Mouse (Mus musculus) ES-Bruce4 (cell line): ENCODE results near the gene Npy2r. TPM values are rescaled to one million over a fixed set of nuclear protein-coding genes. Genes with fewer than 3 reads are reported as not detected.

Source experiments
- H3K27ac ChIP-seq: 2 replicates; pipeline ENCODE4 v1.5.1; 2012; ENCODE audit warnings: low read length, inconsistent platforms; ENCODE audit not compliant: insufficient read depth
- H3K27me3 ChIP-seq: 2 replicates; pipeline ENCODE4 v1.6.1; 2012; ENCODE audit warnings: mild to moderate bottlenecking, low read length, inconsistent platforms; ENCODE audit not compliant: control insufficient read depth, poor library complexity, insufficient read depth, severe bottlenecking
- H3K36me3 ChIP-seq: 2 replicates; pipeline ENCODE4 v1.6.1; 2012; ENCODE audit warnings: inconsistent platforms, mild to moderate bottlenecking, low read length, moderate library complexity; ENCODE audit not compliant: control insufficient read depth, poor library complexity, insufficient read depth, severe bottlenecking
- H3K4me1 ChIP-seq: one replicate; pipeline ENCODE4 v1.8.1; 2011; ENCODE audit warnings: low read length; ENCODE audit not compliant: control insufficient read depth, insufficient read depth
- H3K4me3 ChIP-seq: 2 replicates; pipeline ENCODE4 v1.5.1; 2011; ENCODE audit warnings: low read depth, mild to moderate bottlenecking, low read length
- H3K9ac ChIP-seq: 2 replicates; pipeline ENCODE4 v1.6.1; 2012; ENCODE audit warnings: low read depth, mild to moderate bottlenecking, inconsistent platforms; ENCODE audit not compliant: poor library complexity, severe bottlenecking
- H3K9me3 ChIP-seq: replicated peaks from 2 replicates; pipeline ENCODE4 v1.6.1; 2012; ENCODE audit warnings: mild to moderate bottlenecking, low read length, inconsistent platforms; ENCODE audit not compliant: control insufficient read depth, poor library complexity, insufficient read depth, severe bottlenecking
- CTCF ChIP-seq: IDR thresholded peaks from one replicate; pipeline ENCODE4 v1.8.1; 2011; ENCODE audit warnings: low read depth, low read length
- EP300 ChIP-seq: IDR thresholded peaks from 2 replicates; pipeline ENCODE4 v1.6.1; 2011; ENCODE audit warnings: low read depth, low read length; ENCODE audit not compliant: insufficient read depth
- POLR2A ChIP-seq: IDR thresholded peaks from one replicate; pipeline ENCODE4 v1.8.1; 2011; ENCODE audit warnings: low read length; ENCODE audit not compliant: insufficient read depth
- polyA plus RNA-seq: library from polyadenylated mRNA; stranded (reverse); fragments of >200 nt; gene quantifications from 2 replicates; pipeline ENCODE4 v1.2.4, GENCODE M21; 2011; ENCODE audit warnings: low read depth; ENCODE audit not compliant: missing spikeins, insufficient read depth, insufficient read length

The Npy2r gene
- polyA plus RNA-seq: not detected in 2 replicates

DNA sequence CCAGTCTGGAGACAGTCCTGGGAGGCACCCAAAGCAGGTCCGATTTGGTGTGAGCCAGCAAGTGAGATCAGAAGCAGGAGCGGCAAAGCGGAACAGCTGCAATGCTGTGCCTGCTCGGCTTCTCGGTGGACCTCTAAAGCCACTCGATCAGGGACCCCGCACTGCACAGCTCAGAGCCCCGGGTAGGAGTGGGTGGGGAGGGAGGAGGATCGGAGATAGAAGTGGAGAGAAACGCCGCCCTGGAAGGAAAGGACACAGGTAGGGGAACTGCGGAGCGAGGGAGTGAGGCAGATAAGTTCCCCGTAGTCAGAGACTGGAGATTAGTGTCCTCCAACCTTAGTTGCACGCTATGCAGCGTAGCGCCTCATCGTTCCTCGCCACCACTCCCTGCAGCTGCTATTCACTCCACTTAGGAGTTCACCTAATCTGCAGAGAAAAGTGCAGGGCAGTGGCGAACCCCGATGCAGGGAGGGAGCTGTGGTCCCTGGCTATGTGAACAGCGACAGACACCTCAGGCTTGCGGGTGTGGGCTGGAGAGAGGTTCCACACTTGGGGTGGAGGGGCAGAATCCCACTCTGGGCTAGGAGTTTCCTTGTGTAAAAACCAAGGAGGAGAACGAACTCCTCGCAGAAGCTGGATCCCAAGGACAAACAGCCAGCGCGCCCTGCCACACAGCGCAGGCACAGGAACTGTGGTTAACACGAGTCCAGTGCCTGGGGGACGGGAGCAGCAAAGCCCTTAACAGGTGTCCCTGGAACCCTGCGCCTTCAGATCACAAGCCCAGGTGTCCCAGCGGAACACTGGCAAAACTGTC lies at the start of gene Npy2r:
Gene Npy2r, minus strand, starts transcription at position 177 of the 814 bp plus-strand sequence.
- no peak for TF ChIP-seq CTCF
- no peak for TF ChIP-seq POLR2A
- TF ChIP-seq EP300: no peak
- no peaks in the 10 kb centered on the region for H3K4me1 ChIP-seq
- no peaks in the 10 kb centered on the region for H3K9me3 ChIP-seq
- H3K9ac ChIP-seq: no peak within 1 kb of the TSS
- no peak within 1 kb of the TSS for H3K27ac ChIP-seq
- peak within 1 kb of the TSS; percentile 46 for H3K4me3 ChIP-seq
- peaks cover 4% of the 10 kb centered on the region for H3K27me3 ChIP-seq
- H3K36me3 ChIP-seq: no peaks in the 10 kb centered on the region

DNA sequence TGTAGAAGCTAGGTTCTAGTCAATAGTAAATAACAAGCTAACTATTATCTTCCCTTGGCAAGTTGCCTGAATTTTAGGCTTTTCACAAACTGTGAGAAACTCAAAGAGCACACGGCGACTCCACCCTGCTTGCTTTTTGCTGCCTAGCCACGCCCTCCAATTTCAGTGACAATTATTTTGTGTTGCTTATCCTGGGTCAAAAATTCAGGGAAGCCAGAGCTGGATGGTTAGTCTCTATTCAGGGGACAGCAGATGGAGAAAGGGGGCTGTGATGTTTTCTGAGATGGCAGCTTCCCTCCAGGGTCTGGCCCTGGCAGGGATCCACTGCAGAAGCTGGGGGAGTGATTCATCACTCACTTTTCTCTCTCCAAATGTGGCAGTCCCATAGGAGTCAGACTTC lies 9.9 kb upstream of the Npy2r start:
- Histone ChIP-seq H3K9me3 (no peaks in the 10 kb centered on the region), H3K4me1 (no peaks in the 10 kb centered on the region), H3K27ac (no peak overlapping the region), H3K36me3 (no peaks in the 10 kb centered on the region), H3K9ac (no peak overlapping the region), H3K27me3 (no peaks in the 10 kb centered on the region), H3K4me3 (no peak overlapping the region)
- TF ChIP-seq POLR2A (no peak), CTCF (no peak), EP300 (no peak)

DNA sequence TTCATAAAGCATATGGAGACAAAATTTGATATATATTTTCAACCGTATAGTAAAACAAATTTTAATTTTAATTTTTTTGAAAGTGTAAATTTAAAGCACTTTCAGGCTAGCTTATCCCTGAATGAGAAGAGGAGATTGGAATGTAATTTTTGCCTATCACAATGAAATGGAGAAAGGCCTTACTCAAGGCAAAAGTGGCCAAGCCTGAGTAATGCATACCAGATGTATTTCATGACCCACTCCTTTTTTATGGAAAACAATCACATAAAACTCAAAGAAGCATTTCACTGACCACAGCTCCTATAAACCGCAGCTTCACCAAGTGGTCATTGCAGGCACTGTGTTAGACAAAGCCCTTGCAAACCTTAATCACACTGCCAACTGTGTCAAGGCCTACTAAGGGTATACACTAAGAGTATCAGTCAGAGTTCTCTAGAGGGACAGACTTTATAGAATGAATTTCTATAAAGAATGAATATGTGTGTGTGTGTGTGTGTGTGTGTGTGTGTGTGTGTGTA lies 8.5 kb upstream of the Npy2r start:
- no peak overlapping the region for H3K9ac ChIP-seq
- H3K27ac ChIP-seq: no peak overlapping the region
- no peaks in the 10 kb centered on the region for H3K27me3 ChIP-seq
- TF ChIP-seq EP300 (no peak), POLR2A (no peak), CTCF (no peak)
- H3K4me3 ChIP-seq: no peak overlapping the region
- H3K36me3 ChIP-seq: no peaks in the 10 kb centered on the region
- no peaks in the 10 kb centered on the region for H3K4me1 ChIP-seq
- no peaks in the 10 kb centered on the region for H3K9me3 ChIP-seq

DNA sequence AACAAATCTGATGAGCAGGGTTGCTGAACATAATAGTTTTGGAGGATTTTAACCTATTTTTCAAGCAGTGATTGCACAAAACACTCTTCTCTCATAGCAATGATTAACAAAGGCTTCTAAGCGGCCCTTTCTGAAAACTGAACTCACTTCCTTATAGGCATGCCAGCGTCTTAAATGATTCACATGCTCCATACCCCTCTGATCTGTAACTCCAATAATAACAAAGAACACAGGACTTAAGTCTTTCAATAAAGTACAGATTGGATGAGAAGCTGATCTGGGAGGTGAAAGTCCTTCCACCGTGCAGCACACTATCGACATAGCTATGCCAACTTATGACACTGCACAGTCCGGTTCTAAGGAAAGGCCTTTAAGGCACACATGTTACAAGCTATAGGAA lies 2.0 kb upstream of the Npy2r start:
- Histone ChIP-seq H3K9ac (no peak overlapping the region), H3K27me3 (peaks cover 4% of the 10 kb centered on the region), H3K4me1 (no peaks in the 10 kb centered on the region), H3K9me3 (no peaks in the 10 kb centered on the region), H3K36me3 (no peaks in the 10 kb centered on the region), H3K27ac (no peak overlapping the region), H3K4me3 (no peak overlapping the region)
- TF ChIP-seq EP300 (no peak), CTCF (no peak), POLR2A (no peak)

DNA sequence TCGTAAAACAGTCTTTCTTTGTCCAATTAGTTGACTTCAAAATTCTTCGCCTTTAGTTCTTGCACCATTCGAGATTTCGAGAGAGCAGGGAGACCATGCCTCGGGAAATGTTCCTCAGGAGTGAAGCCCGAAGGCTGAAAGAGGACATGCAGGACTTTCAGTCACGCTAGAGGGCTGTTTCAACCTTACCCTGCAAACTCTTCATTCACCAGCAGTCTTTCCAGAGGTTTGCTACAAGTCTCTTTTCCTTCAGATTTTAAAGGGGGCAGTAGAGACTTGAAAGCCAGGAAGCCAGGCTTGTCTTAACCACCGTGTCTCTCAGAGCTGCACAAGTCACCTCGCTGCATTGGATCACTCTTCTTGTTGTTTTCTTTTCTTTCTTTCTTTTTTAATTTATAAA lies 869 bp upstream of the Npy2r start:
- H3K9ac ChIP-seq: no peak overlapping the region
- no peak overlapping the region for H3K27ac ChIP-seq
- no peaks in the 10 kb centered on the region for H3K36me3 ChIP-seq
- TF ChIP-seq EP300 (no peak), CTCF (no peak), POLR2A (no peak)
- H3K4me3 ChIP-seq: no peak overlapping the region
- no peaks in the 10 kb centered on the region for H3K9me3 ChIP-seq
- peaks cover 4% of the 10 kb centered on the region for H3K27me3 ChIP-seq
- no peaks in the 10 kb centered on the region for H3K4me1 ChIP-seq

DNA sequence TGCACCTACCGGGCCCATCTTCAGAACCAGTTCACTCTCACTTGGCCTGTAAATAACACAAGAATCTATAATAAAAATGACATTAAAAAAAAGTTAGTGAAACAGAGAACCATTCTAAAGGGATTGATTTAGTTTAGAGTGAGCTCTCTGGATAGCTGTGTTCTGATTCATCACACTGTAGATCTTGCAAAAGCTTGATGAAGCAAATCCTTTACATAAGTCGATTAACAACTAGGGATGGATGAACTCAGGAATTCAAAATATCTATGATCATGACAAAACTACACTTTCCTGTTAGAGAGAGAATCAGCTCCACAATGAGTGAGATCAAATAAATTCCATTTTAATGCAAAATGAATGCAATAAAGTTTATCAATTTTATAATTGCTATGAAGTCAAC lies 6.4 kb downstream of the Npy2r start:
- Histone ChIP-seq H3K27me3 (no peaks in the 10 kb centered on the region; the same call in 1 of the 2 replicates), H3K27ac (no peak overlapping the region), H3K4me3 (no peak overlapping the region), H3K9ac (no peak overlapping the region), H3K9me3 (no peaks in the 10 kb centered on the region), H3K36me3 (no peaks in the 10 kb centered on the region), H3K4me1 (no peaks in the 10 kb centered on the region)
- TF ChIP-seq CTCF (no peak), EP300 (no peak), POLR2A (no peak)
